Mouse (Mus musculus) heart, adult 2 months (tissue): ENCODE data around the gene Fam83d. TPM values are rescaled to one million over a fixed set of nuclear protein-coding genes. Genes with fewer than 3 reads are reported as not detected.

Source experiments
- DNase-seq, 2 experiments: peaks; one replicate each; pipeline ENCODE4 v3.0.0; 2021
- H3K27ac ChIP-seq: fragments of 200-600 bp; 2 replicates; pipeline ENCODE4 v1.8.1; 2022
- H3K27me3 ChIP-seq: fragments of 200-500 bp; 2 replicates; pipeline ENCODE4 v1.6.1; 2012; ENCODE audit warnings: mild to moderate bottlenecking, low read length, inconsistent platforms, mixed read lengths; ENCODE audit not compliant: control insufficient read depth, insufficient read depth
- H3K36me3 ChIP-seq: fragments of 200-500 bp; 2 replicates; pipeline ENCODE4 v1.6.1; 2012; ENCODE audit warnings: low read length, inconsistent platforms; ENCODE audit not compliant: control insufficient read depth, insufficient read depth
- H3K4me1 ChIP-seq: fragments of 200-500 bp; 2 replicates; pipeline ENCODE4 v1.6.1; 2011; ENCODE audit warnings: low read length; ENCODE audit not compliant: control insufficient read depth, insufficient read depth
- H3K4me3 ChIP-seq: fragments of 200-600 bp; 2 replicates; pipeline ENCODE4 v1.8.1; 2022
- H3K79me2 ChIP-seq: fragments of 200-500 bp; replicated peaks from 2 replicates; pipeline ENCODE4 v1.6.1; 2012; ENCODE audit warnings: mild to moderate bottlenecking, inconsistent platforms, low read length, moderate library complexity, mixed read lengths; ENCODE audit not compliant: control insufficient read depth, insufficient read depth
- H3K9ac ChIP-seq: fragments of 200-500 bp; 2 replicates; pipeline ENCODE4 v1.6.1; 2012; ENCODE audit warnings: low read depth, mild to moderate bottlenecking, control low read depth, inconsistent platforms, low read length, mixed read lengths
- CTCF ChIP-seq: fragments of 200-600 bp; IDR thresholded peaks from 2 replicates; pipeline ENCODE4 v1.8.1; 2022; ENCODE audit warnings: antibody characterized with exemption, mild to moderate bottlenecking, moderate library complexity
- EP300 ChIP-seq: fragments of 200-500 bp; IDR thresholded peaks from 2 replicates; pipeline ENCODE4 v1.6.1; 2011; ENCODE audit warnings: low read depth, low read length, control low read depth; ENCODE audit not compliant: insufficient read depth
- POLR2A ChIP-seq: fragments of 200-500 bp; IDR thresholded peaks from 2 replicates; pipeline ENCODE4 v1.6.1; 2011; ENCODE audit warnings: mild to moderate bottlenecking, low read depth, low read length, control low read depth; ENCODE audit not compliant: insufficient read depth
- WGBS: fragments of 180-500 bp; shearing (Covaris S2); methylation state at CpG from one replicate; pipeline ENCODE4 v1.1.7; 2018; 5-methylcytosine and 5-hydroxymethylcytosine counted together
- intact Hi-C: fragments of 180-260 bp; cut with DNase I; formaldehyde crosslinking; loops from one replicate; pipeline ENCODE4 v1.15.1; 2025
- polyA plus RNA-seq: library from polyadenylated mRNA; depleted of rRNA; stranded (reverse); fragments of >200 nt; gene quantifications from 2 replicates; pipeline ENCODE4 v1.2.3, GENCODE M21; 2012
- total RNA-seq, 2 experiments: library from RNA; stranded (reverse); gene quantifications; 2 replicates each; pipeline ENCODE4 v1.2.3; 2021

Gene Fam83d
- total and polyA plus RNA-seq, 3 experiments, result 0.27 to 0.78 (median 0.59) TPM

- Histone ChIP-seq H3K27ac (no peak overlapping the region), H3K36me3 (no peaks in the 10 kb centered on the region), H3K9ac (no peak overlapping the region), H3K4me1 (0 out of 2 replicates have a peak, but pooled peaks cover 2% of the 10 kb centered on the region), H3K4me3 (no peak overlapping the region), H3K27me3 (no peaks in the 10 kb centered on the region), H3K79me2 (no peaks in the 10 kb centered on the region; the same call in 1 of the 2 replicates)
- WGBS, result 69% methylated on average over 4 of the region's 4 CpGs
- TF ChIP-seq CTCF (no peak), EP300 (no peak), POLR2A (no peak)
- DNase-seq, result no peak
- intact Hi-C loops, result no loop called here
Measured at GRCm38 (mm10) chr2:158799328-158799727, 31.4 kb downstream of the Fam83d start.

- H3K4me1 ChIP-seq, result no peaks in the 10 kb centered on the region
- WGBS, result 97% methylated on average over 8 of the region's 8 CpGs
- H3K4me3 ChIP-seq, result no peak overlapping the region
- intact Hi-C loops, result no loop called here
- H3K36me3 ChIP-seq, result no peaks in the 10 kb centered on the region
- no peak for DNase-seq
- no peak overlapping the region for H3K9ac ChIP-seq
- no peaks in the 10 kb centered on the region for H3K27me3 ChIP-seq
- no peak overlapping the region for H3K27ac ChIP-seq
- TF ChIP-seq CTCF (no peak), EP300 (no peak), POLR2A (no peak)
- no peaks in the 10 kb centered on the region for H3K79me2 ChIP-seq
Measured at GRCm38 (mm10) chr2:158800788-158801187, 32.9 kb downstream of the Fam83d start.

- Histone ChIP-seq H3K4me1 (no peaks in the 10 kb centered on the region), H3K4me3 (no peak overlapping the region), H3K9ac (no peak overlapping the region), H3K27me3 (no peaks in the 10 kb centered on the region), H3K27ac (no peak overlapping the region), H3K79me2 (no peaks in the 10 kb centered on the region), H3K36me3 (no peaks in the 10 kb centered on the region)
- TF ChIP-seq EP300 (no peak), CTCF (no peak), POLR2A (no peak)
- DNase-seq, result no peak
- intact Hi-C loops, result no loop called here
- 86% methylated on average over 8 of the region's 8 CpGs for WGBS
Measured at GRCm38 (mm10) chr2:158803575-158803974, 35.7 kb downstream of the Fam83d start.

GRCm38 (mm10) chr2:158815686-158816085, 47.8 kb downstream of the Fam83d start:
- H3K36me3 ChIP-seq, result no peaks in the 10 kb centered on the region
- no peak overlapping the region for H3K27ac ChIP-seq
- no peaks in the 10 kb centered on the region for H3K27me3 ChIP-seq
- DNase-seq, result no peak
- TF ChIP-seq EP300 (no peak), CTCF (no peak), POLR2A (no peak)
- no peak overlapping the region for H3K4me3 ChIP-seq
- no peaks in the 10 kb centered on the region for H3K79me2 ChIP-seq
- intact Hi-C loops, result no loop called here
- H3K4me1 ChIP-seq, result no peaks in the 10 kb centered on the region
- H3K9ac ChIP-seq, result no peak overlapping the region

- no peaks in the 10 kb centered on the region for H3K27me3 ChIP-seq
- no peak overlapping the region for H3K4me3 ChIP-seq
- H3K36me3 ChIP-seq, result no peaks in the 10 kb centered on the region
- no peak overlapping the region for H3K27ac ChIP-seq
- no peaks in the 10 kb centered on the region for H3K79me2 ChIP-seq
- 92% methylated on average over 4 of the region's 4 CpGs for WGBS
- H3K9ac ChIP-seq, result no peak overlapping the region
- no peak for DNase-seq
- TF ChIP-seq CTCF (no peak), POLR2A (no peak), EP300 (no peak)
- intact Hi-C loops, result no loop called here
- no peaks in the 10 kb centered on the region for H3K4me1 ChIP-seq
Measured at GRCm38 (mm10) chr2:158816239-158816638, 48.3 kb downstream of the Fam83d start.

- intact Hi-C loops, result no loop called here
- H3K36me3 ChIP-seq, result no peaks in the 10 kb centered on the region
- H3K27ac ChIP-seq, result no peak overlapping the region
- TF ChIP-seq EP300 (no peak), CTCF (no peak), POLR2A (no peak)
- no peak overlapping the region for H3K9ac ChIP-seq
- H3K27me3 ChIP-seq, result no peaks in the 10 kb centered on the region
- no peaks in the 10 kb centered on the region for H3K79me2 ChIP-seq
- H3K4me1 ChIP-seq, result no peaks in the 10 kb centered on the region
- no peak for DNase-seq
- WGBS, result 87% methylated on average over 8 of the region's 8 CpGs
- H3K4me3 ChIP-seq, result no peak overlapping the region
Measured at GRCm38 (mm10) chr2:158817708-158818107, 49.8 kb downstream of the Fam83d start.
